Mouse (Mus musculus) embryonic fibroblast, embryonic 13.5 days (primary cell): Measurements from ENCODE around the gene Rnf114. TPM values are rescaled to one million over a fixed set of nuclear protein-coding genes. Genes with fewer than 3 reads are reported as not detected.
A peak's percentile ranks its signal among the peaks of the same experiment; 100 is the strongest.

Experiments
- H3K27ac ChIP-seq: 2 replicates; pipeline ENCODE4 v1.5.1; 2012; ENCODE audit warnings: low read length, control low read depth, inconsistent platforms; ENCODE audit not compliant: insufficient read depth
- H3K4me1 ChIP-seq: 2 replicates; pipeline ENCODE4 v1.6.1; 2011; ENCODE audit warnings: low read length; ENCODE audit not compliant: control insufficient read depth, insufficient read depth
- H3K4me3 ChIP-seq: 2 replicates; pipeline ENCODE4 v1.5.1; 2011; ENCODE audit warnings: mild to moderate bottlenecking, control low read depth, low read length; ENCODE audit not compliant: insufficient read depth
- CTCF ChIP-seq: IDR thresholded peaks from 2 replicates; pipeline ENCODE4 v1.5.1; 2011; ENCODE audit warnings: mild to moderate bottlenecking, control low read depth, low read length, moderate library complexity, borderline replicate concordance; ENCODE audit not compliant: insufficient read depth
- POLR2A ChIP-seq: IDR thresholded peaks from 2 replicates; pipeline ENCODE4 v1.6.1; 2011; ENCODE audit warnings: low read depth, mild to moderate bottlenecking, control low read depth, low read length, moderate library complexity
- polyA plus RNA-seq: library from polyadenylated mRNA; stranded (reverse); fragments of >200 nt; gene quantifications from 2 replicates; pipeline ENCODE4 v1.2.4, GENCODE M21; 2011; ENCODE audit warnings: low read depth; ENCODE audit not compliant: missing spikeins, insufficient read length

The Rnf114 gene
- 39.2 and 44.9 TPM in 2 replicates for polyA plus RNA-seq

DNA sequence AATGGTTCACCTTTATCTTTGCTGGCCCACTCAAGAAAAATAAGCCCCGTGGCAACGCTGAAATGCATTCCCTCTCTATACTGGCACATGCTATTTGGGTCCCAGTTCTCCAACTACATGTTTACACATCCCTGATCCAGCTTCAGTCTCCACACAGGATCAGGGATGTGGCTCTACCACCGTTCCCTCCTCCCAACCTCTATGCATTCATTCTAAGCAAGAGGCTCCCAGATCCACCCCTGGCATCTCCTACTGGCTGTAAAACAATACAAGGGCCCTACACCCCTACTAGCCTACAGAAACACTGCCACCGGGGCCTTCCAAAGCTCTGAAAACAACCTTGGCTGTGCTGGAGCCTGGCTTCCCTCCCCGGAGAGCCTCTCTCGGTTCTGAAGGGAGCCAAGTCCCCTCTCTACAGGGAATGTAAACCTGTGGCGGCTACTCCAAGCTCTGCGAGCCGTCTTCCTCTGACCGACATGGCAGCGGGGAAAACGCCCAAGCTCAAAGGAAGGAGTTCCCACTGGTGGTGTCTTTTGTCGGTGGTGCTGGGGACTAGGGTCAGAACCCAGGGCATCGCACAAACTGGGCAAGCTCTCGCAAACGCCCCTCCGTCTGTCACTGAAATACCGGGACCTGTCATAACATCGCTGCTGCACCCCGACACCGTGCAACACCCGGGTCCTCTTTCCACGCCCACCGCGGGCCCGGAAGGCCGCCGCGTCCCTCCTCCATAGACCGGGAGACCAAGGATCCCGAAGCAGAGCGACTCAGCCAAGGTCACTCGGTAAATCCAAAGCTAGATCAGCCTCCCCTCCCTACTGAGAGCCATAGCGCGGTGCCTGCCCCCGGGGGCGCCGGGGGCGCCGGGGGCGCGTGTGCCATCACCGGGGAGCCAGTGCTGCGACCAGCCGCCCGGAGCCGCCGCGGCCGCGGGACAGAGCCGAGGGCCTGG lies at the start of gene Rnf114:
TSS of gene Rnf114 (plus strand) at position 889 of the 952 bp plus-strand sequence.
- H3K4me1 ChIP-seq = 0 out of 2 replicates have a peak, but pooled peaks cover 5% of the 10 kb centered on the region
- peak within 1 kb of the TSS; percentile 85 for H3K4me3 ChIP-seq
- TF ChIP-seq CTCF = no peak
- H3K27ac ChIP-seq = peak within 1 kb of the TSS; percentile 78

DNA sequence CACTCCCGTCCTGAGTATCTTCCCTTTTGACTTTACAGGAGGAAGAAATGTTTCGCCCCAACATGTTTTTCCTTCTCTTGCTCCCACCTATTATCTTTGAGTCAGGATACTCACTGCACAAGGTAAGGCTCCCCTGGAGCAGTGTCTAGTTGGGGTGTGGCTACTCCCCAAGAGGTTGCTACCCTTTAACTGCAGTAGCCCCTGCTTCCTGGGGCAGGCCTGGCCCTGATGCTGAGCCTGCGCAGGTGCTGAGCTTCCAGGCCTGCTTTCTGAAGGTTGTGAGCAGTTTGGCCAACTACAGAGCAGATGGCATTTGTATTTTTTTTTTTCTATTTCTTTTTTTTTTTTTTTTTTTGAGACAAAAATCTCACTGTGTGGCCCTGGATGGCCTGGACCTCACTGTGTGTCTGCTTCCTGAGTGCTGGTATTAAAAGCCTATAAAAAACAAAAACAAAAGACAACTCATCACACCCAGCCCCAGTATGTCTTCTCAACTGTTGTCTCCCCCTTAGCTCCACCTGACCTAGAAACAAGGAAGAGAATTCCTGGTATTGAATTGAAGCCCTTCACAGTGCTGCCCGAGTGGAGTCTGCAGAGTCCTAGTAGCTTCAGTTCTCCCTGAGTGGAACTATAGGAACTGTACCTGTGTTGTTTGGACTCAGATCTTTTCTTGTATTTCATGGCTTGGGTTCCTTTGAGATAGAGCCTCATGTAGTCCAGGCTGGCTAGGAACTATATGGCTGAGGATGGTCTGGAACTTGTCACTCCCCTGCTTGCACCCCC lies 48.8 kb upstream of the Rnf114 start:
- no peaks in the 10 kb centered on the region for H3K4me1 ChIP-seq
- no peak for TF ChIP-seq POLR2A
- no peak for TF ChIP-seq CTCF
- H3K27ac ChIP-seq = no peak overlapping the region
- H3K4me3 ChIP-seq = no peak overlapping the region

DNA sequence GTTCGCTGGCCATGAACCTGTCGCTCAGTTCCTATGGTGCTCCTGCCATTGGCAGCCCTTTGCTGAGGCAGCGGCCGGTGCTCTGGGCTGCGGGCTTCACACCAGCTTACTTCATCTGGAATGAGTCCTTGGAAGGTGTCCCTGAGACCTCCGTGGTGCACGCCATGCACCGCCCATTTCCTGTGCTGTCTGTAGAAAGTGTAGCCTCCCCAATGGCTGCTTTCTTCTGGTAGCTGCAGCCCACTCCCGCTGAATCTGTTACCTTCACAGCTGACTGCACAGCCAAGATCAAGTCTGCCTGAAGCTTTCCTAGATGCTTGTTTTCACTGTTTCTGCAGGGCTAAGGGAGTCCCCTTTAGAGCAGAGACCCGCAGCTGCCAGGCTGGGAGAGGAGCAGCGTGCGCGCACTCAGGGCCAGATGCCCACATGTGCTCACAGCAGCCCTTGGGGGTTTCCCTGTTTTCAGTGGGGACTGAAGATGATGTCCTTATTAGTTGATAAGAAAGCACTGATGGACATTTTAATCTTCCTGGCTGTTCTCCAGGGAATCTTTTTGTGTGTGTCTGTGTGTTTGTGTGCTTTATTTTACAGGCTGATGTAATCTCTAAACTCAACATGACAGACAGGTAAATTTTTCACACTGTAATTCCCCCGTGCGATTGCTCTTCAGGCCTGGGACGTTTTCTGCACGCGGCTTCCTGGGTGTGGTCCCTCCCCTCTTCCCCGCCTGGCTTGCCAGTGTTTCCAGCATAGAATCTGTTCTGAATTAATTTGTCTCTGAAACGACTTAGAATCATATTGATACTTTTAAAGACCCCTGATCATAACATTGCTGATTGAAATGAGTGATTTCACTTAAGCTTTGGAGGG lies 46.3 kb upstream of the Rnf114 start:
- Histone ChIP-seq H3K27ac (no peak overlapping the region), H3K4me1 (no peaks in the 10 kb centered on the region), H3K4me3 (no peak overlapping the region)
- TF ChIP-seq POLR2A (no peak), CTCF (no peak)

DNA sequence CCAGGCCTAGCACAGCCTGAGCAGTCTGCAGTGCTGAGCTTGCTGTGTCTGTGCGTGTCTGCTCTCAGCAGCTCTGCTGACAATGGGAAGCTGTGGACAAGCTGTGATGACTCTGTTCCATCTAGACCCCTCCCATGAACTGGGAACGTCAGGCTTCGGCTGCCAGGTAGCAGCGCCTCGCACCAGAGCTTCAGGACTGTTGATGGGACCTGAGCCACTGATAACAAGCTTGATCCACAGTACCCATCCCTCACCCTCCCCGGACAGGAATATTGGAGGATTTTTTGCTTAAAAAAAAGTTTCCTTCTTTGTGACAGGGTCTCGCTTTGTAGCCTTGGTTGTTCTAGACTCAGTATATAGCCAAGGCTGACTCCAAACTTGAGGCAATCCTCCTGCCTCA lies 45.2 kb upstream of the Rnf114 start:
- TF ChIP-seq POLR2A (no peak), CTCF (no peak)
- no peak overlapping the region for H3K27ac ChIP-seq

DNA sequence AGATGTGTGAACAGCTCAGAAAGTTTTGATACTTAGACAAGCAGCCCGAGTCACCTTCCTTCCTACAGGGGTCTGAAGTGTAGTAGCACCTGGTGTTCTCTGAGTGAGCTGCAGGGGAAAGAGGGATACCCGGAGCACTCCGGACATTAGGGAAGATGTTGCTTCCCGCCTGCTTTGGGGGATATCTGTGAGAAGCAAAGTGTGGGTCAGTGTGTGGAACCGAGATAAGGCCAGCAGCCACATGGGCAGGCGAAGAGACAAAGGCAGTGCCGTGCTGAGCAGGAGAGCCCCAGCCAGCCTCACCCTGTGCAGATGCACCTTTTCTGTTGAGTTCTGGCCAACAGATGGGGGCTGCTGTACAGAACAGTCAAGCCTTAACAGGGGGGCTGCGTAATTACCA lies 44.8 kb upstream of the Rnf114 start:
- no peak for TF ChIP-seq POLR2A
- TF ChIP-seq CTCF = no peak
- H3K4me1 ChIP-seq = no peaks in the 10 kb centered on the region
- no peak overlapping the region for H3K27ac ChIP-seq
- H3K4me3 ChIP-seq = no peak overlapping the region

More for the DNA sequence above, 45.2 kb upstream of the Rnf114 start:
- H3K4me1 ChIP-seq = no peaks in the 10 kb centered on the region
- H3K4me3 ChIP-seq = no peak overlapping the region

DNA sequence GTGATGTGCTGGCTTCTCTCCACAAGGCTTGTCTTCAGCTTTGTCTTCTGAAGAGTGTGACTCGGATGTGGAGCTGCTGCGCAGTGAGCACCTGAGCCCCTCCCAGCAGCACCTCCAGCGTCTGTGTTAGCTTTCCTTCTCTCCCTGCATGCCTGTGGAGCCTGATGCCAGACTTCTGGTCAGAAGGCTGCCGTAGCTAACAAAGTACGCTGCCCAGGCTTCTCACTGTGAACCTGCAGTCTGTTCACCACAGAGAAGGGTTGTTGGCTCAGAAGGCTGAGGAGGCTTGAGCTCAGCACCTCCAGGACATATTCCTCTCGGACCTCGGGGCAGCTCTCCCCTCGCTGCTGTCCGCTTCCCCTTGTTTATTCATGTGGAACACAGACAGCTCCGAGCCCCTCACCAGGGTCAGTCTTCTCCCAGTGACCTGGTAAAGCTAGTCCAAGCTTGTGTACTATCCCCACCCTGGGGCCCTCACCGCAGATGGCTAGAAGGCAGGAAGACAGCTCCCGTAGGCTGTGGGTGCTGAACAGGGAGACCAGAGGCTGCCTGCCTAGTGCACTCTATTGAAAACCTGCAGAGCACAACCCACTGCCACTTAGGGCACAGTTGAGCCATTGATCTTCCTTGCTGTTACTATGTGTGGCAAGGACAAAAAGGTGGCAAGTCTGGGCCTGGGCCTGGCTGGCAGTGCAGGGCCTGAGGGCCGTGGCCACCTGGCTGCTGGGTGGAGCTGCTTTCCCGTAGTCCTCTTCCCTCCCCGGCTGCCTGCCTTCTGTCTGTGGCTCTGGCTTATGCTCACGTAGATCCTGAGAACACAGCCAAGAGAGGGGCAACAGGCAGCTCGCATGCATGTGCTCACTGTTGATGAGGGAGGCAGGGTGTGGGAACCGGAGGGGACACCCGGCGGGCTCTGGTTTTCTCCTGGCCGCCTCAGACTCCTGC lies 42.8 kb upstream of the Rnf114 start:
- H3K4me3 ChIP-seq = no peak overlapping the region
- TF ChIP-seq POLR2A = no peak
- no peak for TF ChIP-seq CTCF
- no peak overlapping the region for H3K27ac ChIP-seq
- H3K4me1 ChIP-seq = no peaks in the 10 kb centered on the region

DNA sequence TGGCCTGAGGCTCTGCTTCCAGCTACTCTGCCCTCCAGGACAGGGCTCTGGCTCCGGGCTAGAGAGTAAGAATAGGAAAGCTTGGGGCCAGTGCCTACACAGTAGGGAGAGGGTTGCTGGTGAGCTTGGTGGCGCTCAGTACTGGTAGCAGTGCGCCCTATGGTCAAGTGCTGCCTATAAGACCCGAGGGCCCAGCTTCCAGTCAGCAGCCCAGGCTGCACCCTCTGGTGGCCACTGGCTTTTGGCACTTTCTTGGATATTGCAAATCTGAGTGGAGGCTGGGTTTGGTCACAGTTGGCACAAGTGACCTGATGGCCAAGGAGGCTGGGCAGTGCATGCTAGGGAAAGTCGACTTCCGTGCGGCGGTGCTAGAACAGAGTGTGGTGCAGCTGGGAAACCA lies 41.8 kb upstream of the Rnf114 start:
- Histone ChIP-seq H3K4me3 (no peak overlapping the region), H3K27ac (no peak overlapping the region)

DNA sequence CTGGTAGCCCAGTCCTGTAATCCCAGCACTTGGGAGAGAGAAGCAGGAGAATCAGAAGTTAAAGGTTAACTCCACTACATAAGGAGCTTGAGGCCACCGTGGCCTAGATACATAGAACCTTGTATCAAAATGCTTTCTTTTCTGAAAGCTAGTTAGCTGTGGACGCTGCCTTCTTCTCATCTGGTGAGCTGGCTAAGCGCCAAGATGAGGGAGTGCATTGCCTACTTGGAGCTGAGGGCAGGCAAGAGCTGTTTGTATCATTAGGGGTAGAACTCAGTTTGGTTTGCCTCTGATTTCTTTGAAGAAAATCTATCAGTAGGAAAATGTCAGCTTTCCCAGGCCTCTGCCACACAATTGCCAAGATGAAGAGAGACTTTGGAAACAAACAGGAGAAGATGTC lies 38.6 kb upstream of the Rnf114 start:
- Histone ChIP-seq H3K4me1 (no peaks in the 10 kb centered on the region), H3K27ac (no peak overlapping the region), H3K4me3 (no peak overlapping the region)
- no peak for TF ChIP-seq POLR2A
- TF ChIP-seq CTCF = no peak

More for the DNA sequence above, 41.8 kb upstream of the Rnf114 start:
- no peak for TF ChIP-seq CTCF
- no peak for TF ChIP-seq POLR2A
- H3K4me1 ChIP-seq = no peaks in the 10 kb centered on the region
